Mouse (Mus musculus): ENCODE data around the gene Riiad1. TPM values are rescaled to one million over a fixed set of nuclear protein-coding genes. Genes with fewer than 3 reads are reported as not detected.

The Riiad1 gene
- polyA plus RNA-seq, 1 experiment from 2014 or later: 4.0 TPM

DNA sequence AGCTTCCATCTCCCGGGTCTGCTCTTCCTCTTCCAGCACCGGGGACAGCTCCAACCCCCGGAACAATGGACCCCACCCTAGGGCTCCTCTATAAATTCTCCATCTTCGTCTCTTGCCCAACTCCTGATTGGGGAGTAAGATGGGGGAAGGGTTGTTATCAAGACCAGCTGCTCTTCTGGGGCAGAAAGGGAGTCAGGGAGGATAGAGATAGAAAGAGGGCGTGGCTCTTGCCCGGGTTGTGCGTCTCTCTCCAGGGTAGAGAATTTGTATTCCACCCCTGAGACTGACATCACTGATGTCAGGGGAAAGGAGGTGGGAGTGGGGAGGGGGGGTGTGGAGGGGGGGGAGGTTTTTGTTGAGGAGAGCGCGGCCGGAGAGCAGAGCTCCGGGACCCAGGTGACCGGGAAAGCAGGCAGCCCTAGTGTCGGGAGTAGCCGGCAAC lies 2.1 kb downstream of the Riiad1 start, which contains the start of gene Celf3:
Gene Celf3 (plus strand): TSS at position 315 of the 442 bp plus-strand sequence.
- no peak for ATAC-seq (ENCODE audit: insufficient number of reproducible peaks, low FRiP score, low TSS enrichment, low read depth)
- Histone ChIP-seq H3K4me3 (no peak within 1 kb of the TSS), H3K27me3 (peaks cover 39% of the 10 kb centered on the region), H3K9me3 (no peaks in the 10 kb centered on the region), H3K4me1 (peaks cover 3% of the 10 kb centered on the region; the same call in 1 of the 2 replicates), H3K9ac (no peak within 1 kb of the TSS), H3K27ac (no peak within 1 kb of the TSS), H3K36me3 (no peaks in the 10 kb centered on the region), H3K4me2 (no peak within 1 kb of the TSS)
- 2% methylated on average over 13 of the region's 14 CpGs for WGBS

DNA sequence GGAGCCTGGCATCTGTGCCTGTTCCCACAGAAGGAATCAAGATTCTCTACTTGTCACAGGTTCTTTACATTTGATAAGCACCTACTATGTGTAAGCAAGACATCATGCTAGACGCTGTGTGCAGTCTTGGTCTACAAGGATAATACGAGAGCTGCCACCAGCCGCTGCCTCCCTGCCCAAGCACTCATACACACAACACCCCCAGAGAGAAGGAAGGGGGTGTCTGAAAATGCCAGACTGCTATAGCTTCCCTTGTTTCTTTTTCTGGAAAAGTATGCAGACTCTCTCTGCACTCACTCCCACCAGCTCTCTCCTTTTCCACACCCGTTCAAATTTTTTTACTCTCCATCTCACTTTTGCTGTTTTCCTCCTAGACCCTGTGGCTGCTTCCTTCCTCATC lies 2.7 kb downstream of the Riiad1 start:
- no peaks in the 10 kb centered on the region for H3K36me3 ChIP-seq
- 50% methylated on average over 4 of the region's 4 CpGs for WGBS

GRCm38 (mm10) chr3:94476301-94477035 lies 3.7 kb downstream of the Riiad1 start:
- Histone ChIP-seq H3K9me3 (no peaks in the 10 kb centered on the region), H3K4me2 (no peak overlapping the region), H3K4me3 (no peak overlapping the region), H3K9ac (no peak overlapping the region), H3K4me1 (peaks cover 11% of the 10 kb centered on the region), H3K27ac (no peak overlapping the region), H3K27me3 (peaks cover 31% of the 10 kb centered on the region), H3K36me3 (no peaks in the 10 kb centered on the region)
- ATAC-seq (ENCODE audit: insufficient number of reproducible peaks, low FRiP score, low TSS enrichment, low read depth): no peak
- 34% methylated on average over 8 of the region's 8 CpGs for WGBS

More for the DNA sequence above, 2.7 kb downstream of the Riiad1 start:
- no peak overlapping the region for H3K9ac ChIP-seq
- no peak overlapping the region for H3K4me2 ChIP-seq
- peaks cover 36% of the 10 kb centered on the region for H3K27me3 ChIP-seq
- peaks cover 8% of the 10 kb centered on the region for H3K4me1 ChIP-seq
- no peak overlapping the region for H3K27ac ChIP-seq
- no peak for ATAC-seq (ENCODE audit: insufficient number of reproducible peaks, low FRiP score, low TSS enrichment, low read depth)
- H3K9me3 ChIP-seq: no peaks in the 10 kb centered on the region
- H3K4me3 ChIP-seq: no peak overlapping the region

- peaks cover 12% of the 10 kb centered on the region for H3K4me1 ChIP-seq
- H3K27ac ChIP-seq: no peak overlapping the region
- H3K36me3 ChIP-seq: no peaks in the 10 kb centered on the region
- no peak overlapping the region for H3K4me3 ChIP-seq
- ATAC-seq (ENCODE audit: insufficient number of reproducible peaks, low FRiP score, low TSS enrichment, low read depth): no peak
- 61% methylated on average over 5 of the region's 5 CpGs for WGBS
- H3K9me3 ChIP-seq: no peaks in the 10 kb centered on the region
- peaks cover 4% of the 10 kb centered on the region for H3K27me3 ChIP-seq
- H3K9ac ChIP-seq: no peak overlapping the region
- no peak overlapping the region for H3K4me2 ChIP-seq
These were observed 6.4 kb downstream of the Riiad1 start for GRCm38 (mm10) chr3:94473567-94474232.

- H3K27ac ChIP-seq: peak overlapping the region; percentile 71
- WGBS: 27% methylated on average over 10 of the region's 10 CpGs
- H3K27me3 ChIP-seq: no peaks in the 10 kb centered on the region
- ATAC-seq (ENCODE audit: insufficient number of reproducible peaks, low FRiP score, low TSS enrichment, low read depth): no peak
- H3K9me3 ChIP-seq: no peaks in the 10 kb centered on the region
- peak overlapping the region; percentile 48 for H3K4me2 ChIP-seq
- no peak overlapping the region for H3K9ac ChIP-seq
- H3K4me3 ChIP-seq: no peak overlapping the region
- H3K36me3 ChIP-seq: no peaks in the 10 kb centered on the region
- H3K4me1 ChIP-seq: peaks cover 12% of the 10 kb centered on the region
These were observed 7.0 kb downstream of the Riiad1 start for GRCm38 (mm10) chr3:94473115-94473505.

DNA sequence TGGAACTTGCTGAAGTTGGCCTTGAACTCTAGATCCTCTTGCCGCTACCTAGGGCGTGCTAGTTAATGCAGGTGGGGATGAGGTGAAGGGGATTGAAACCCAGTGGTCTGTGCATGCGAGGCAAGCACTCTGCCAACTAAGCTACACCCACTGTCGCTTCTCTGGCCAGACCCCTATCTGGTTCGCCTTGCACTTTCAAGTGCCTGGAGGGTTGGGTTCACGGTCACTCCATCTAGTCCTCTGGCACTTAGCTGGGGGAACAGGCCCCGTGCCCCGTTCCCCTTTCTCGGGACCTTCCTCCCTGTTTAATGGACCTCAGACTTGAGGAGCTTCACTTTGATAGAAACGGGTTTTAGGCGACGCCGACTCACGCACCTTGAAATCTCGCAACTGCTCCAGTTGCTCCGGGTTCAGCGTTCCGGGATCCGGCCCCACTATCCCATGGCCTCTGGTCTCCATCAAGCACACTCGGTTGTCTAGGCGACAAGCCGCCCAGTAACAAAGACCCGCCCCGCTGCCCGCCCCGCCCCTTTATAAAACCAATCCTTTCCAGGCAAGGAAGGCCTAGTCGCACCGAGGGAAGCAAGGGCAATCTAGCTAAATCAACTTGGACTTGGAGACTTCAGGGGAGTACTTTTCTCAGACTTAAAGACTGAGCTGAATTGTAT lies 7.6 kb downstream of the Riiad1 start:
- Histone ChIP-seq H3K36me3 (no peaks in the 10 kb centered on the region), H3K4me1 (peaks cover 12% of the 10 kb centered on the region), H3K4me3 (peak overlapping the region; percentile 22), H3K4me2 (peak overlapping the region; percentile 48), H3K27me3 (no peaks in the 10 kb centered on the region), H3K9me3 (no peaks in the 10 kb centered on the region), H3K27ac (peak overlapping the region; percentile 71), H3K9ac (no peak overlapping the region)
- ATAC-seq (ENCODE audit: insufficient number of reproducible peaks, low FRiP score, low TSS enrichment, low read depth): peak; percentile 41; the same call in 1 of the 2 replicates
- WGBS: 11% methylated on average over 28 of the region's 28 CpGs

DNA sequence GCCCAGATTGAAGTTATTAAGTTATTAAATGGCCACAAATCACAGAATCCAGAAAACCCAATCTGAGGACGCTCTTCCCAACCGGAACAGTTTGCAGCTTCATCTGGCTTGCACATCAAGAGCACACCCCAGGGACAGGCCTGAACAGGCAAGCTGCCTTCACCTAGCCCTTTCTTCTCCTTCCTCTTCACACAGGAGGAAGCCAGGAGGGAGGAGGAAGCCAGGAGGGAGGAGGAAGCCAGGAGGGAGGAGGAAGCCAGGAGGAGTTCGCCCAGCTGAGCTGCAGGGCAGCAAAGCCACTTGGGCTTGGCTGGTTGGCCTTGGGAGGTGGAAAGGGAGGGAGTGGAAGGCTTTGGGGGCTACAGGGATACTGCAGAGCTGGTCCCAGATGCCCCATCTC lies 11.2 kb downstream of the Riiad1 start:
- ATAC-seq (ENCODE audit: insufficient number of reproducible peaks, low FRiP score, low TSS enrichment, low read depth): no peak
- Histone ChIP-seq H3K4me2 (no peak overlapping the region), H3K36me3 (no peaks in the 10 kb centered on the region), H3K9me3 (no peaks in the 10 kb centered on the region), H3K27ac (no peak overlapping the region), H3K4me3 (no peak overlapping the region), H3K4me1 (peaks cover 12% of the 10 kb centered on the region), H3K9ac (no peak overlapping the region), H3K27me3 (no peaks in the 10 kb centered on the region)
- 34% methylated on average over 3 of the region's 3 CpGs for WGBS

DNA sequence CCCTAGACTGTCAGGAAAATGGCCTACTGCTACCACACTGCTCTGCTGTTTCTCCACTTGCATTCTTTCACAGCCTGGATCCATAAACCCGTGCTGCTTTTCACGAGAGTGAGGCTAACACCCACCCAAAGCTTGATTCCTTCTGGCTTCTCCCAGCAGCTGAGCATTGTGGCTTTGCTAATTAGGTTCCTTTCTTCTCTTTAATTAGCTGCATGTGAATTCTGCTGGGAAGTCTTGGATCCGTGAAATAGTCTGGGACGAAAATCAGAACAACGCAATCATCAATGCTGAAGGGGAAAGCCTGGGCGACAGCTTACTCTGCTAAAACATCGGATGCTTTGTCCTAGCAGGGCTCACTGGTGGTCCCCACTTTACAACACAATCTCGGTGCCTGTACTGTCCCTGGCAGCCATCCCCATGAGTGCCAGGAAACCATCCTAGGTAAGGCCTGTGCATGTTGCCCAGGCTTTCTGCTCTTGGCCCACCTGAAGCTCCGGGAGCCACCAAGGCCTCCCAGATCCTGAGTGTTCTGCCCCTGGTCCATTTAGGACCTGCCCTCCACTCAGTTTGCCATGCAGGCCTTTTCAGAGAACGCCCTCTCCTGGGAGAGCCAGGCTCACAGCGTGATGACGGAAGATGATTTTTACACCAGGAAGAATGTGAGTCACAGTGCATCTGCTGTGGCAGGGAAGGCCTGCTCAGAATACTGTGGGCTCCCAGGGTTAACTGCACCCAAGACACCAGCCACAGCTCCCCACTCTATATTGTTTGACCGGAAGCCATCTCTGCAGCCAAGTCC lies 14.3 kb downstream of the Riiad1 start:
- no peak for ATAC-seq (ENCODE audit: insufficient number of reproducible peaks, low FRiP score, low TSS enrichment, low read depth)
- 53% methylated on average over 13 of the region's 13 CpGs for WGBS
- H3K27ac ChIP-seq: no peak overlapping the region

GRCm38 (mm10) chr3:94463926-94464578 lies 16.1 kb downstream of the Riiad1 start:
- Histone ChIP-seq H3K27me3 (no peaks in the 10 kb centered on the region), H3K9me3 (no peaks in the 10 kb centered on the region), H3K4me1 (peaks cover 2% of the 10 kb centered on the region; the same call in 1 of the 2 replicates), H3K36me3 (no peaks in the 10 kb centered on the region), H3K9ac (no peak overlapping the region), H3K4me2 (no peak overlapping the region), H3K27ac (no peak overlapping the region), H3K4me3 (no peak overlapping the region)
- no peak for ATAC-seq (ENCODE audit: insufficient number of reproducible peaks, low FRiP score, low TSS enrichment, low read depth)
- WGBS: 60% methylated on average over 11 of the region's 11 CpGs

More for the DNA sequence above, 14.3 kb downstream of the Riiad1 start:
- H3K27me3 ChIP-seq: no peaks in the 10 kb centered on the region
- H3K4me1 ChIP-seq: peaks cover 4% of the 10 kb centered on the region; the same call in 1 of the 2 replicates
- no peaks in the 10 kb centered on the region for H3K9me3 ChIP-seq
- H3K36me3 ChIP-seq: no peaks in the 10 kb centered on the region
- H3K9ac ChIP-seq: no peak overlapping the region
- no peak overlapping the region for H3K4me2 ChIP-seq
- H3K4me3 ChIP-seq: no peak overlapping the region

DNA sequence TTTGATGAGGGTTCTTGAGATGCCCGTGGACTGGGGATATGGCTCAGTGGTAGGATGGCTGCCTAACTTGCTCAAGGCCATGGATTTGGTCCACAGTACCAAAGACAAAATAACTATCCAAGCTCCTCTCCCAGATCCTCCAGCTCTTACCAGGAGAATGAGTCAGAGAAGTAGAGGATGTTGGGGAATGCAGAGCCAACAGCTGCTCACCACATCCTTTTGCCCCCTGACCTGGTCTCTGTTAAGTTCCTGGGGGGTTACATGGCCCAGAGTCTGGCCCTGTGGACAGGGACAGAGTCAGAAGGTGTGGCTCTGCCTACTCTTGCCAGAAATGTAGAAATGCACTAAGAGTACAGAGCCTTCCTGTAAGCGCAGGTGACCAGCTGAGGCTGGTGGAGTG lies 20.3 kb downstream of the Riiad1 start:
- Histone ChIP-seq H3K27ac (no peak overlapping the region), H3K4me3 (no peak overlapping the region), H3K27me3 (0 out of 2 replicates have a peak, but pooled peaks cover 4% of the 10 kb centered on the region), H3K4me1 (no peaks in the 10 kb centered on the region), H3K9ac (no peak overlapping the region), H3K36me3 (no peaks in the 10 kb centered on the region), H3K4me2 (no peak overlapping the region), H3K9me3 (no peaks in the 10 kb centered on the region)
- no peak for ATAC-seq (ENCODE audit: insufficient number of reproducible peaks, low FRiP score, low TSS enrichment, low read depth)
- 94% methylated on average over 2 of the region's 2 CpGs for WGBS

- no peak overlapping the region for H3K9ac ChIP-seq
- no peaks in the 10 kb centered on the region for H3K9me3 ChIP-seq
- H3K4me3 ChIP-seq: no peak overlapping the region
- no peak for ATAC-seq (ENCODE audit: insufficient number of reproducible peaks, low FRiP score, low TSS enrichment, low read depth)
- no peak overlapping the region for H3K27ac ChIP-seq
- H3K36me3 ChIP-seq: no peaks in the 10 kb centered on the region
- peak overlapping the region; percentile 41; the same call in 1 of the 2 replicates for H3K4me2 ChIP-seq
- WGBS: 64% methylated on average over 3 of the region's 3 CpGs
- 0 out of 2 replicates have a peak, but pooled peaks cover 8% of the 10 kb centered on the region for H3K27me3 ChIP-seq
- no peaks in the 10 kb centered on the region for H3K4me1 ChIP-seq
These were observed 23.1 kb downstream of the Riiad1 start for GRCm38 (mm10) chr3:94457055-94457454.
